Mouse (Mus musculus): Measurements from ENCODE around the gene Itgb5.

DNA sequence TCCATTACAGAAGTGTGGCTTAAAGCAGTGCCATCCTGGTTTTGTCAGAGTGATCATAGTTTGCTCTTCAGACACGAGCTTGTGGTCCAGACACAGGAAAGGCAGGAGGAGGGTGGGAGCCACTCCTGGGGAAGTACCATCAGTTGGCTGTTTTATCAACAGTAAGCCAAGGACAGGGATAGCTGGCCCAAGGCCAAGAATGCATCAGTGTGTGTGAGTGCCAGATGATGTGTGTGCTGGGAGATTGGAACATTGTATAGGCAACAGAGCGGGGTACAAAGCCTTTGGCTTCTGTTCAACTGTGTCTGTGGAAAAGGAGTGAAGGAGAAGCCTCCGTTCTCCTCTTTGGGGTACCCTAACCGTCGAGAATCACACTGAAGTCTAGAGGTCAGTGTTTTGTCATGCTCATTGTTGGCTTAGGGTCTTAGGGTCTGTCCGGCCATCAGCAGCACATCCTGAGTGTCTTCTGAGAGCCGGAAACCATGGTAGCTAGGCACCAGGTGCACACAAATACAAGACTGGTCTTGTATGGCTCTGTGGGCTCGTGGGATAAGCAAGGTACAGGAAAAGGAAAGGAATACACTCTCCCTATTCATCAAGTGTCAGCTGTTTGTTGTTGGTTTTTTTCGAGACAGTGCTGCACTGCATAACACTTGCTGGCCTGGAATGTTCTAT, 99.5 kb downstream of the Itgb5 start:
- TF ChIP-seq TAL1 (IDR thresholded peaks at IDR 0.05; ENCODE audit: low read length) (no peak), GATA1 (IDR thresholded peaks at IDR 0.05; ENCODE audit: low read length) (no peak)

All from erythroblast, embryonic 14.5 days (primary cell).